Mouse (Mus musculus) erythroblast, adult 5-6 weeks (primary cell): ENCODE data around the gene E030030I06Rik. TPM values are rescaled to one million over a fixed set of nuclear protein-coding genes. Genes with fewer than 3 reads are reported as not detected.
"Not testable (repeated sequence)": the region's sequence is repeated elsewhere in the genome, so short reads cannot be mapped to it uniquely, and the experiment has no call there.

ENCODE experiments used
- ATAC-seq: replicated peaks from 2 replicates; pipeline ENCODE4 v1.8.0; 2016; ENCODE audit warnings: moderate number of reproducible peaks, mild to moderate bottlenecking, moderate TSS enrichment, inconsistent platforms; ENCODE audit not compliant: poor library complexity, low FRiP score, severe bottlenecking
- total RNA-seq, 2 experiments: library from RNA; stranded (forward) in 1 of 2; stranded (reverse) in 1 of 2; fragments of 150-400 nt in 1 of 2; fragments of 200-764, 138-1000 nt in 1 of 2; gene quantifications; 2 replicates each; pipeline versions ENCODE4 v1.2.3 to v1.2.4; 2015 to 2017; ENCODE audit warnings: low replicate concordance in 2 of 2

The E030030I06Rik gene
- total RNA-seq, 2 experiments from 2014 or later: 0.51 TPM; not detected in 1

- not testable (repeated sequence) for ATAC-seq
Observed at GRCm38 (mm10) chr10:22154127-22154526, 5.1 kb upstream of the E030030I06Rik start.

- not testable (repeated sequence) for ATAC-seq
Observed at GRCm38 (mm10) chr10:22153147-22153690, 4.1 kb upstream of the E030030I06Rik start.

GRCm38 (mm10) chr10:22151863-22152640 is 3.0 kb upstream of the E030030I06Rik start:
- ATAC-seq: not testable (repeated sequence)

GRCm38 (mm10) chr10:22151056-22151862 is 2.2 kb upstream of the E030030I06Rik start:
- not testable (repeated sequence) for ATAC-seq

- ATAC-seq: no peak
Observed at GRCm38 (mm10) chr10:22150593-22150992, 1.5 kb upstream of the E030030I06Rik start.

GRCm38 (mm10) chr10:22149691-22150465 is 808 bp upstream of the E030030I06Rik start:
- ATAC-seq: no peak

GRCm38 (mm10) chr10:22148441-22149072 is 513 bp downstream of the E030030I06Rik start:
- ATAC-seq: no peak

GRCm38 (mm10) chr10:22142926-22143325 is 6.1 kb downstream of the E030030I06Rik start:
- no peak for ATAC-seq

GRCm38 (mm10) chr10:22142194-22142593 is 6.9 kb downstream of the E030030I06Rik start:
- not testable (repeated sequence) for ATAC-seq

- no peak for ATAC-seq
Observed at GRCm38 (mm10) chr10:22140665-22141280, 8.3 kb downstream of the E030030I06Rik start.

GRCm38 (mm10) chr10:22074531-22074930 is 74.5 kb downstream of the E030030I06Rik start:
- no peak for ATAC-seq

GRCm38 (mm10) chr10:22072739-22073138 is 76.3 kb downstream of the E030030I06Rik start:
- ATAC-seq: no peak

GRCm38 (mm10) chr10:22070576-22070975 is 78.5 kb downstream of the E030030I06Rik start:
- ATAC-seq: no peak

- no peak for ATAC-seq
Observed at GRCm38 (mm10) chr10:22070168-22070567, 78.9 kb downstream of the E030030I06Rik start.

- ATAC-seq: not testable (repeated sequence)
Observed at GRCm38 (mm10) chr10:22067979-22068378, 81.1 kb downstream of the E030030I06Rik start, which contains the start of gene 4930444G20Rik. TSS of gene 4930444G20Rik (minus strand) at chr10:22068079.
